In the genomic region with DNA sequence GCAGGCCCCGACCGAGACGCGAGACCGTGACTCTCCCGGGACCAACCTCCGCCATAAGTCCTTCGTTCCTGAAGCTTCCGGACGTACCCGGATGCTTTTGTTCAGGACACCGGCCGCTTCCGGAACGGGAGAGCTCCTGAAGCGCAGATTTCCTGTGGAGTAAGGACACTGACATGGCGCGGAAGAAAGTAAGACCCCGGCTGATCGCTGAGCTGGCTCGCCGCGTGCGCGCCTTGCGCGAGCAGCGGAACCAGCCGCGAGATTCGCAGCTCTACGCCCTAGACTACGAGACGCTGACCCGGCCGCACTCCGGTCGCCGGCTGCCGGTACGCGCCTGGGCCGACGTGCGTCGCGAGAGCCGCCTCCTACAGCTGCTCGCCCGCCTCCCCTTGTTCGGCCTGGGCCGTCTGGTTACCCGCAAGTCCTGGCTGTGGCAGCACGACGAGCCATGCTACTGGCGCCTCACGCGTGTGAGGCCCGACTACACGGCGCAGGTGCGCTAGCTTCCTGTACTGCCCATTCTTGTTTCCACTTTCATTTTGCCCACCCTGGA, we compare ENCODE assay signal across 8 mouse cellular contexts. TPM values are rescaled to one million over a fixed set of nuclear protein-coding genes. Genes with fewer than 3 reads are reported as not detected.
DNase-seq lines count a peak whose midpoint lies in the region; ATAC-seq lines count a peak whose summit lies in the region.

A gene (minus strand): TSS at position 93 of the 553 bp plus-strand sequence.
A gene (plus strand): TSS at position 122 of the 553 bp plus-strand sequence.

- no peaks in the 10 kb centered on the region for H3K9me3 ChIP-seq in intestine, embryonic 15.5 days
- no peaks in the 10 kb centered on the region for H3K9me3 ChIP-seq in midbrain, embryonic 11.5 days (ENCODE audit: control insufficient read depth, low read length)

- ATAC-seq in intestine, embryonic 15.5 days, result peak; percentile 76
- peak; percentile 62 for ATAC-seq in midbrain, embryonic 11.5 days (ENCODE audit: low FRiP score)

- H3K4me3 ChIP-seq in intestine, embryonic 15.5 days (replicated peaks), result peak within 1 kb of the TSS; percentile 91
- H3K4me3 ChIP-seq in midbrain, embryonic 11.5 days (ENCODE audit: low read depth, low read length), result peak within 1 kb of the TSS; percentile 90

- H3K4me2 ChIP-seq in intestine, embryonic 15.5 days (replicated peaks), result peak within 1 kb of the TSS; percentile 92
- peak within 1 kb of the TSS; percentile 70 for H3K4me2 ChIP-seq in midbrain, embryonic 11.5 days

- H3K9ac ChIP-seq in intestine, embryonic 15.5 days, result peak within 1 kb of the TSS; percentile 83
- peak within 1 kb of the TSS; percentile 90 for H3K9ac ChIP-seq in midbrain, embryonic 11.5 days (ENCODE audit: low read length)

- intact Hi-C loops in left cerebral cortex, postnatal 4 days (cut with DNase I), result no loop called here

- DNase-seq in layer of hippocampus, adult 11-12 months (ENCODE audit: low spot score), result peak; percentile 87
- no peak for DNase-seq in layer of hippocampus, adult 9-10 months (ENCODE audit: low spot score)
- peak; percentile 85 for DNase-seq in embryo, embryonic 9.5 days (ENCODE audit: extremely low spot score)
- DNase-seq in gastrocnemius, postnatal 4 days (ENCODE audit: low spot score in 2 of 2), result peak; percentile 63 to 85
- DNase-seq in left cerebral cortex, postnatal 4 days, result peak; percentile 81
- peak; percentile 98 for DNase-seq in midbrain, embryonic 11.5 days (ENCODE audit: low spot score, missing footprints)
- peak; percentile 79 for DNase-seq in right cerebral cortex, postnatal 4 days

- peaks cover 29% of the 10 kb centered on the region for H3K4me1 ChIP-seq in intestine, embryonic 15.5 days (replicated peaks)
- peaks cover 25% of the 10 kb centered on the region for H3K4me1 ChIP-seq in midbrain, embryonic 11.5 days (ENCODE audit: control insufficient read depth, insufficient read depth, low read length)

- H3K36me3 ChIP-seq in intestine, embryonic 15.5 days, result peaks cover 49% of the 10 kb centered on the region
- H3K36me3 ChIP-seq in midbrain, embryonic 11.5 days (ENCODE audit: control insufficient read depth, insufficient read depth, low read length), result peaks cover 34% of the 10 kb centered on the region

- H3K27ac ChIP-seq in intestine, embryonic 15.5 days, result peak within 1 kb of the TSS; percentile 87
- peak within 1 kb of the TSS; percentile 56 for H3K27ac ChIP-seq in midbrain, embryonic 11.5 days (ENCODE audit: low read depth, low read length)

- WGBS in intestine, embryonic 15.5 days, result under 1% methylated on average over 62 of the region's 62 CpGs
- WGBS in midbrain, embryonic 11.5 days, result under 1% methylated on average over 62 of the region's 62 CpGs

- no peaks in the 10 kb centered on the region for H3K27me3 ChIP-seq in intestine, embryonic 15.5 days (replicated peaks)
- H3K27me3 ChIP-seq in midbrain, embryonic 11.5 days (ENCODE audit: control insufficient read depth, insufficient read depth, low read length), result no peaks in the 10 kb centered on the region

RNA-seq across cellular contexts. Expression of the first gene that starts in this region (rescaled TPM):
- total RNA-seq in gastrocnemius, postnatal 4 days (2021), result 10 to 100 TPM; 27.8 to 28.0 TPM
- 27.3 and 27.4 TPM in 2 replicates for polyA plus RNA-seq in intestine, embryonic 15.5 days (2015; fragmentation: Nextera tagmentation; extraction: Ambion mirVana)
- total RNA-seq in left cerebral cortex, postnatal 4 days (2021), result 10 to 100 TPM; 36.2 to 36.4 TPM
- polyA plus RNA-seq in midbrain, embryonic 11.5 days (2014; fragmentation: Nextera tagmentation; extraction: Ambion mirVana), result 18.4 and 20.8 TPM in 2 replicates

RNA-seq across cellular contexts. Expression of the second gene that starts in this region (rescaled TPM):
- total RNA-seq in gastrocnemius, postnatal 4 days (2021), result 10 to 100 TPM; 93.0 to 94.7 TPM
- polyA plus RNA-seq in intestine, embryonic 15.5 days (2015; fragmentation: Nextera tagmentation; extraction: Ambion mirVana), result 111 and 117 TPM in 2 replicates
- total RNA-seq in left cerebral cortex, postnatal 4 days (2021), result 10 to 100 TPM; 48.9 to 50.0 TPM
- polyA plus RNA-seq in midbrain, embryonic 11.5 days (2014; fragmentation: Nextera tagmentation; extraction: Ambion mirVana), result 68.6 and 73.2 TPM in 2 replicates
